Mouse (Mus musculus) ES-Bruce4 (cell line): ENCODE data around the gene Chmp6.

Experiments used
- CTCF ChIP-seq: IDR thresholded peaks from one replicate; pipeline ENCODE4 v1.8.1; 2011; ENCODE audit warnings: low read depth, low read length
- POLR2A ChIP-seq: IDR thresholded peaks from one replicate; pipeline ENCODE4 v1.8.1; 2011; ENCODE audit warnings: low read length; ENCODE audit not compliant: insufficient read depth

DNA sequence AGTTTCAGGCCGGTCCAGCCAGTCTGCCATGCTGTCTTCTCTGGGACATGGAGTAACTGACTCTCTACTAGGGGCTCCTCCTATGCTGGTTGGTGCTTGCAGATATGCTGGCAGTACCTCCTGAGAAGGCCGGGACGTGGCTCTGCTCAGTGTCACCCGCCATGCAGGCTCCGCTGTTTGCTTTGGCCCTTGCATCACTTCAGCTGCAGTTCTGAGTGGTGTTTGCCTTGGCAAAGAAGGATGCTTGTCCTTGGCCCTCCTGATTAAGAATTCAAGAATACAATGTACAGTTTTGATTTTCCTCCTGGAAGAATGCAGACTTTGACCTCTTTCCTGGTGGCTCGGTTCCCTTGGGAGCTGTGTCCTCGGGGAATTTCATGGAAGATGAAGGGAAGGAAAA lies 32.1 kb downstream of the Chmp6 start:
- no peak for TF ChIP-seq CTCF
- TF ChIP-seq POLR2A = no peak
